Mouse (Mus musculus) liver, embryonic 12.5 days (tissue): ENCODE data around the gene Phf23. TPM values are rescaled to one million over a fixed set of nuclear protein-coding genes. Genes with fewer than 3 reads are reported as not detected.

ENCODE experiments used
- ATAC-seq: fragments of 200-750 bp; cut with Nextera tagmentation; 2 replicates; pipeline ENCODE4 v1.8.0; 2017; ENCODE audit warnings: moderate number of reproducible peaks, mild to moderate bottlenecking, moderate library complexity
- H3K27ac ChIP-seq: fragments of 300-500 bp; sonication (generic); 2 replicates; pipeline ENCODE4 v1.5.1; 2016; ENCODE audit warnings: mild to moderate bottlenecking
- H3K27me3 ChIP-seq: fragments of 300-500 bp; sonication (generic); replicated peaks from 2 replicates; pipeline ENCODE4 v1.6.1; 2016; ENCODE audit warnings: mild to moderate bottlenecking, moderate library complexity
- H3K36me3 ChIP-seq: fragments of 300-500 bp; sonication (generic); 2 replicates; pipeline ENCODE4 v1.6.1; 2016; ENCODE audit warnings: mild to moderate bottlenecking, moderate library complexity
- H3K4me1 ChIP-seq: fragments of 300-500 bp; sonication (generic); 2 replicates; pipeline ENCODE4 v1.6.1; 2016
- H3K4me2 ChIP-seq: fragments of 300-500 bp; sonication (generic); 2 replicates; pipeline ENCODE4 v1.6.1; 2016; ENCODE audit warnings: mild to moderate bottlenecking, moderate library complexity
- H3K4me3 ChIP-seq: fragments of 300-500 bp; sonication (generic); 2 replicates; pipeline ENCODE4 v1.5.1; 2016; ENCODE audit warnings: mild to moderate bottlenecking, moderate library complexity
- H3K9ac ChIP-seq: fragments of 300-500 bp; sonication (generic); 2 replicates; pipeline ENCODE4 v1.6.1; 2016; ENCODE audit warnings: mild to moderate bottlenecking, moderate library complexity
- H3K9me3 ChIP-seq: fragments of 300-500 bp; sonication (generic); replicated peaks from 2 replicates; pipeline ENCODE4 v1.6.1; 2016; ENCODE audit warnings: mild to moderate bottlenecking, moderate library complexity
- WGBS: fragments of 180-500 bp; shearing (Covaris S2); methylation state at CpG from one replicate; pipeline ENCODE4 v1.1.7; 2016; ENCODE audit not compliant: insufficient replicate concordance; 5-methylcytosine and 5-hydroxymethylcytosine counted together
- polyA plus RNA-seq: library from polyadenylated mRNA; unstranded; fragments of >200 nt; fragmentation: Nextera tagmentation; extraction: Ambion mirVana; gene quantifications from 2 replicates; pipeline ENCODE4 v1.2.1, GENCODE M21; 2016

Phf23 gene
- polyA plus RNA-seq, 1 experiment from 2014 or later: 39.5 TPM

- peaks cover 7% of the 10 kb centered on the region for H3K36me3 ChIP-seq
- peak overlapping the region; percentile 52 for H3K4me3 ChIP-seq
- ATAC-seq: no peak
- 3% methylated on average over 25 of the region's 25 CpGs for WGBS
- H3K4me1 ChIP-seq: peaks cover 78% of the 10 kb centered on the region
- no peaks in the 10 kb centered on the region for H3K9me3 ChIP-seq
- peak overlapping the region; percentile 62 for H3K9ac ChIP-seq
- H3K27me3 ChIP-seq: peaks cover 15% of the 10 kb centered on the region
- H3K4me2 ChIP-seq: peak overlapping the region; percentile 71
- peak overlapping the region; percentile 65 for H3K27ac ChIP-seq
Observed at GRCm38 (mm10) chr11:70018131-70018990, 22.8 kb downstream of the Phf23 start.

- Histone ChIP-seq H3K4me1 (peaks cover 81% of the 10 kb centered on the region), H3K4me2 (peak overlapping the region; percentile 71), H3K36me3 (no peaks in the 10 kb centered on the region), H3K27me3 (peaks cover 26% of the 10 kb centered on the region), H3K9ac (no peak overlapping the region), H3K27ac (peak overlapping the region; percentile 54; the same call in 1 of the 2 replicates), H3K4me3 (no peak overlapping the region), H3K9me3 (no peaks in the 10 kb centered on the region)
- no peak for ATAC-seq
- WGBS: 29% methylated on average over 2 of the region's 2 CpGs
Observed at GRCm38 (mm10) chr11:70019495-70020021, 24.0 kb downstream of the Phf23 start.

- ATAC-seq: no peak
- 21% methylated on average over 8 of the region's 8 CpGs for WGBS
- no peak overlapping the region for H3K9ac ChIP-seq
Observed at GRCm38 (mm10) chr11:70020022-70020631, 24.6 kb downstream of the Phf23 start.

GRCm38 (mm10) chr11:70020731-70021263 lies 25.2 kb downstream of the Phf23 start:
- Histone ChIP-seq H3K9ac (peak overlapping the region; percentile 19), H3K27ac (peak overlapping the region; percentile 57), H3K36me3 (no peaks in the 10 kb centered on the region), H3K27me3 (peaks cover 39% of the 10 kb centered on the region), H3K4me3 (peak overlapping the region; percentile 57), H3K4me2 (peak overlapping the region; percentile 71), H3K4me1 (peaks cover 71% of the 10 kb centered on the region), H3K9me3 (no peaks in the 10 kb centered on the region)
- 2% methylated on average over 8 of the region's 8 CpGs for WGBS
- ATAC-seq: peak; percentile 82

More at GRCm38 (mm10) chr11:70020022-70020631, 24.6 kb downstream of the Phf23 start:
- Histone ChIP-seq H3K4me3 (peak overlapping the region; percentile 57; the same call in 1 of the 2 replicates), H3K27ac (peak overlapping the region; percentile 54), H3K36me3 (no peaks in the 10 kb centered on the region), H3K27me3 (peaks cover 32% of the 10 kb centered on the region), H3K4me1 (peaks cover 76% of the 10 kb centered on the region), H3K9me3 (no peaks in the 10 kb centered on the region), H3K4me2 (peak overlapping the region; percentile 71)

GRCm38 (mm10) chr11:70021264-70022132 lies 25.9 kb downstream of the Phf23 start:
- peaks cover 73% of the 10 kb centered on the region for H3K4me1 ChIP-seq
- peak; percentile 78 for ATAC-seq
- H3K27ac ChIP-seq: peak overlapping the region; percentile 57
- peak overlapping the region; percentile 71 for H3K4me2 ChIP-seq
- WGBS: 3% methylated on average over 40 of the region's 40 CpGs
- H3K27me3 ChIP-seq: peaks cover 46% of the 10 kb centered on the region
- no peaks in the 10 kb centered on the region for H3K9me3 ChIP-seq
- H3K36me3 ChIP-seq: no peaks in the 10 kb centered on the region
- peak overlapping the region; percentile 57 for H3K4me3 ChIP-seq
- H3K9ac ChIP-seq: peak overlapping the region; percentile 19

GRCm38 (mm10) chr11:70023481-70024150 lies 28.0 kb downstream of the Phf23 start:
- Histone ChIP-seq H3K27me3 (peaks cover 67% of the 10 kb centered on the region), H3K27ac (no peak overlapping the region), H3K4me3 (peak overlapping the region; percentile 8), H3K9me3 (no peaks in the 10 kb centered on the region), H3K4me1 (peaks cover 80% of the 10 kb centered on the region), H3K9ac (no peak overlapping the region), H3K36me3 (no peaks in the 10 kb centered on the region), H3K4me2 (peak overlapping the region; percentile 58)
- 10% methylated on average over 18 of the region's 29 CpGs for WGBS
- no peak for ATAC-seq

- peaks cover 68% of the 10 kb centered on the region for H3K27me3 ChIP-seq
- H3K4me2 ChIP-seq: peak overlapping the region; percentile 58
- H3K9me3 ChIP-seq: no peaks in the 10 kb centered on the region
- H3K36me3 ChIP-seq: no peaks in the 10 kb centered on the region
- H3K27ac ChIP-seq: no peak overlapping the region
- H3K4me1 ChIP-seq: peaks cover 80% of the 10 kb centered on the region
- ATAC-seq: no peak
- peak overlapping the region; percentile 8; the same call in 1 of the 2 replicates for H3K4me3 ChIP-seq
- WGBS: 15% methylated on average over 6 of the region's 6 CpGs
- H3K9ac ChIP-seq: no peak overlapping the region
Observed at GRCm38 (mm10) chr11:70024151-70024514, 28.6 kb downstream of the Phf23 start.

GRCm38 (mm10) chr11:70026689-70027088 lies 31.1 kb downstream of the Phf23 start:
- H3K4me2 ChIP-seq: peak overlapping the region; percentile 53
- H3K27ac ChIP-seq: 0 out of 2 replicates have a peak overlapping the region, but pooled peaks have one; percentile 10
- no peak overlapping the region for H3K9ac ChIP-seq
- H3K36me3 ChIP-seq: peaks cover 12% of the 10 kb centered on the region
- 27% methylated on average over 19 of the region's 19 CpGs for WGBS
- H3K4me1 ChIP-seq: peaks cover 66% of the 10 kb centered on the region
- H3K9me3 ChIP-seq: no peaks in the 10 kb centered on the region
- H3K4me3 ChIP-seq: peak overlapping the region; percentile 23; the same call in 1 of the 2 replicates
- ATAC-seq: peak; percentile 51
- H3K27me3 ChIP-seq: peaks cover 68% of the 10 kb centered on the region

- peak overlapping the region; percentile 53; the same call in 1 of the 2 replicates for H3K4me2 ChIP-seq
- H3K9me3 ChIP-seq: no peaks in the 10 kb centered on the region
- peaks cover 65% of the 10 kb centered on the region for H3K4me1 ChIP-seq
- H3K27ac ChIP-seq: 0 out of 2 replicates have a peak overlapping the region, but pooled peaks have one; percentile 10
- H3K27me3 ChIP-seq: peaks cover 63% of the 10 kb centered on the region
- H3K4me3 ChIP-seq: no peak overlapping the region
- no peak for ATAC-seq
- H3K9ac ChIP-seq: no peak overlapping the region
- peaks cover 19% of the 10 kb centered on the region for H3K36me3 ChIP-seq
- WGBS: 57% methylated on average over 9 of the region's 9 CpGs
Observed at GRCm38 (mm10) chr11:70027397-70027796, 31.8 kb downstream of the Phf23 start.

- WGBS: 25% methylated on average over 12 of the region's 12 CpGs
- Histone ChIP-seq H3K27me3 (peaks cover 51% of the 10 kb centered on the region), H3K4me3 (0 out of 2 replicates have a peak overlapping the region, but pooled peaks have one; percentile 4), H3K36me3 (peaks cover 26% of the 10 kb centered on the region), H3K4me1 (peaks cover 55% of the 10 kb centered on the region), H3K4me2 (peak overlapping the region; percentile 54), H3K27ac (no peak overlapping the region), H3K9ac (no peak overlapping the region), H3K9me3 (no peaks in the 10 kb centered on the region)
- no peak for ATAC-seq
Observed at GRCm38 (mm10) chr11:70028401-70029129, 33.0 kb downstream of the Phf23 start.
